Mouse (Mus musculus) hindbrain, embryonic 16.5 days (tissue): Measurements from ENCODE around the gene Serping1. TPM values are rescaled to one million over a fixed set of nuclear protein-coding genes. Genes with fewer than 3 reads are reported as not detected.

ENCODE experiments used
- ATAC-seq: fragments of 200-750 bp; cut with Nextera tagmentation; 2 replicates; pipeline ENCODE4 v1.8.0; 2017; ENCODE audit warnings: moderate TSS enrichment, moderate library complexity
- H3K27ac ChIP-seq: fragments of 300-500 bp; sonication (generic); 2 replicates; pipeline ENCODE4 v1.5.1; 2014; ENCODE audit warnings: low read depth, mild to moderate bottlenecking, control low read depth, low read length, moderate library complexity
- H3K27me3 ChIP-seq: fragments of 300-500 bp; sonication (generic); replicated peaks from 2 replicates; pipeline ENCODE4 v1.6.1; 2014; ENCODE audit warnings: low read length; ENCODE audit not compliant: control insufficient read depth, insufficient read depth
- H3K36me3 ChIP-seq: fragments of 300-500 bp; sonication (generic); 2 replicates; pipeline ENCODE4 v1.6.1; 2014; ENCODE audit warnings: mild to moderate bottlenecking, low read length, moderate library complexity, mixed read lengths; ENCODE audit not compliant: control insufficient read depth, insufficient read depth
- H3K4me1 ChIP-seq: fragments of 300-500 bp; sonication (generic); 2 replicates; pipeline ENCODE4 v1.6.1; 2014; ENCODE audit warnings: low read depth, low read length; ENCODE audit not compliant: control insufficient read depth, insufficient read depth
- H3K4me2 ChIP-seq: fragments of 300-500 bp; sonication (generic); 2 replicates; pipeline ENCODE4 v1.6.1; 2014; ENCODE audit warnings: mild to moderate bottlenecking, low read length, control low read depth, moderate library complexity
- H3K4me3 ChIP-seq: fragments of 300-500 bp; sonication (generic); 2 replicates; pipeline ENCODE4 v1.5.1; 2014; ENCODE audit warnings: mild to moderate bottlenecking, low read length, control low read depth, moderate library complexity
- H3K9ac ChIP-seq: fragments of 300-500 bp; sonication (generic); 2 replicates; pipeline ENCODE4 v1.6.1; 2014; ENCODE audit warnings: low read depth, mild to moderate bottlenecking, control low read depth, low read length, moderate library complexity
- H3K9me3 ChIP-seq: fragments of 300-500 bp; sonication (generic); 2 replicates; pipeline ENCODE4 v1.6.1; 2014; ENCODE audit warnings: mild to moderate bottlenecking, low read length, moderate library complexity; ENCODE audit not compliant: control insufficient read depth
- WGBS: fragments of 180-500 bp; shearing (Covaris S2); extraction: QIAGEN DNeasy Blood & Tissue Kit; methylation state at CpG from one replicate; pipeline ENCODE4 v1.1.7; 2014; 5-methylcytosine and 5-hydroxymethylcytosine counted together
- microRNA counts: library from miRNA; unstranded; fragments of <30 nt; microRNA quantifications from one replicate; lab custom pipeline; 2016
- microRNA-seq: library from miRNA; unstranded; fragments of <30 nt; microRNA quantifications from one replicate; pipeline ENCODE4, GENCODE M21; 2017
- polyA plus RNA-seq: library from polyadenylated mRNA; unstranded; fragments of >200 nt; fragmentation: Nextera tagmentation; extraction: Ambion mirVana; gene quantifications from 2 replicates; pipeline ENCODE4 v1.2.1, GENCODE M21; 2015

Gene Serping1
- polyA plus RNA-seq, 1 experiment from 2014 or later = 40.8 TPM

GRCm38 (mm10) chr2:84716423-84717355 is 58.6 kb downstream of the Serping1 start:
- peak overlapping the region; percentile 93 for H3K4me2 ChIP-seq
- no peaks in the 10 kb centered on the region for H3K27me3 ChIP-seq
- H3K27ac ChIP-seq = peak overlapping the region; percentile 89
- no peak for ATAC-seq
- WGBS = 37% methylated on average over 9 of the region's 9 CpGs
- no peaks in the 10 kb centered on the region for H3K9me3 ChIP-seq
- H3K4me1 ChIP-seq = peaks cover 12% of the 10 kb centered on the region
- H3K9ac ChIP-seq = peak overlapping the region; percentile 79
- peak overlapping the region; percentile 96 for H3K4me3 ChIP-seq
- no peaks in the 10 kb centered on the region for H3K36me3 ChIP-seq

- H3K9ac ChIP-seq = peak overlapping the region; percentile 79
- H3K27me3 ChIP-seq = no peaks in the 10 kb centered on the region
- peak overlapping the region; percentile 98 for H3K27ac ChIP-seq
- peaks cover under 1% of the 10 kb centered on the region; the same call in 1 of the 2 replicates for H3K36me3 ChIP-seq
- peak; percentile 96 for ATAC-seq
- under 1% methylated on average over 33 of the region's 33 CpGs for WGBS
- H3K4me1 ChIP-seq = peaks cover 12% of the 10 kb centered on the region
- H3K4me3 ChIP-seq = peak overlapping the region; percentile 96
- H3K4me2 ChIP-seq = peak overlapping the region; percentile 93
- H3K9me3 ChIP-seq = no peaks in the 10 kb centered on the region
Measured at GRCm38 (mm10) chr2:84715562-84716361, 59.5 kb downstream of the Serping1 start.

MicroRNA genes within 50 kb of the gene (microRNA counts, 519-probe panel; counts per million panel counts)
- microRNA mmu-miR-130a (lab: Ali Mortazavi, UCI) = 4,207 counts per million, percentile 98 among the panel's probes with 10 or more counts

Small RNA genes within 50 kb of the gene (microRNA-seq; reads per million reads assigned to microRNA genes)
- 25,227 reads per million, percentile 98 among the genes with 10 or more reads in this experiment for gene Mir130a

Other genes starting within 250 kb of the Serping1 start
- 24.4 and 31.8 TPM in 2 replicates for gene Ctnnd1, start 124.7 kb downstream of the Serping1 start, polyA plus RNA-seq
- 0.26 and 0.44 TPM in 2 replicates for gene Btbd18, start 116.4 kb downstream of the Serping1 start, polyA plus RNA-seq
- gene Selenoh, start 104.7 kb downstream of the Serping1 start, polyA plus RNA-seq = 184 and 198 TPM in 2 replicates
- gene Gm28635, start 97.4 kb downstream of the Serping1 start, polyA plus RNA-seq = not detected in 2 replicates
- 50.7 and 51.3 TPM in 2 replicates for gene Med19, start 97.0 kb downstream of the Serping1 start, polyA plus RNA-seq
- 342 and 364 TPM in 2 replicates for gene Tmx2, start 96.3 kb downstream of the Serping1 start, polyA plus RNA-seq
- 15.2 and 18.2 TPM in 2 replicates for gene Zdhhc5, start 60.3 kb downstream of the Serping1 start, polyA plus RNA-seq
- gene Clp1, start 48.1 kb downstream of the Serping1 start, polyA plus RNA-seq = 18.7 and 20.5 TPM in 2 replicates
- 16.9 and 19.9 TPM in 2 replicates for gene Ypel4, start 41.4 kb downstream of the Serping1 start, polyA plus RNA-seq
- gene Gm19426, start 31.8 kb downstream of the Serping1 start, polyA plus RNA-seq = 4.9 and 6.7 TPM in 2 replicates
- gene Ube2l6, start 23.4 kb upstream of the Serping1 start, polyA plus RNA-seq = 26.1 and 27.8 TPM in 2 replicates
- not detected in 2 replicates for gene Smtnl1, start 47.2 kb upstream of the Serping1 start, polyA plus RNA-seq
- 76.5 and 83.2 TPM in 2 replicates for gene Timm10, start 51.6 kb upstream of the Serping1 start, polyA plus RNA-seq
- 1.5 and 1.6 TPM in 2 replicates for gene Slc43a1, start 63.4 kb upstream of the Serping1 start, polyA plus RNA-seq
- gene Rtn4rl2, start 111.3 kb upstream of the Serping1 start, polyA plus RNA-seq = 3.0 and 4.5 TPM in 2 replicates
- 5.4 and 5.7 TPM in 2 replicates for gene Slc43a3, start 161.1 kb upstream of the Serping1 start, polyA plus RNA-seq
- 0.45 TPM in 1 of 2 replicates, not detected in the other for gene Prg2, start 205.0 kb upstream of the Serping1 start, polyA plus RNA-seq
- not detected in 2 replicates for gene Prg3, start 212.8 kb upstream of the Serping1 start, polyA plus RNA-seq